Mouse (Mus musculus): ENCODE measurements around the gene Ap1g1. TPM values are rescaled to one million over a fixed set of nuclear protein-coding genes. Genes with fewer than 3 reads are reported as not detected.

The Ap1g1 gene
- polyA plus RNA-seq, 1 experiment from 2014 or later = 34.5 TPM

DNA sequence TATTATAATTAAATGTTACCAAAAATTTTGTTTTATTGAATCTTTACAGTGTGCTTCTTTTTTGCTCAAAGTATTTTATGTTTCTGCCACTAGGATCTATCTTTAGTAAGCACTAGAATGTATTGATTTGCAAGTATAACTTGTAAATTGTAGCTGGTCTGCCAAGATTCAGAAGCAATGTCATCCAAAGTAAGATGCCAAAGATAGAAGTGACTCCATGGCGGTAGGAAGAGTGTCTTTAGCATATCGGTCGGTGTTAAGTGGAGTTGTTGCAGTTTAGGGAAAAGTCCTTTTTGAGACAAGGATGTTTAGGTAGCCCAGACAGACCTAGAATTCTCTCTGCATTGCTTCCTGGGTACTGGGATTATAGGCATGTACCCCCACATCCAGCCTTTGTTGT, 128.6 kb downstream of the Ap1g1 start:
- DNase-seq (ENCODE audit: low spot score) (no peak), ATAC-seq (replicated peaks; ENCODE audit: low FRiP score, low TSS enrichment, low read depth) (no peak)
- Histone ChIP-seq H3K36me3 (ENCODE audit: control insufficient read depth, insufficient read depth, low read length) (peaks cover 52% of the 10 kb centered on the region), H3K27me3 (replicated peaks; ENCODE audit: control insufficient read depth, insufficient read depth, low read length) (no peaks in the 10 kb centered on the region), H3K4me2 (ENCODE audit: low read length) (no peak overlapping the region), H3K4me1 (replicated peaks; ENCODE audit: control insufficient read depth, insufficient read depth, low read length) (no peaks in the 10 kb centered on the region), H3K4me3 (ENCODE audit: low read depth, low read length) (no peak overlapping the region), H3K9ac (ENCODE audit: low read length) (no peak overlapping the region), H3K27ac (ENCODE audit: low read depth) (no peak overlapping the region), H3K9me3 (ENCODE audit: control insufficient read depth, low read length) (no peaks in the 10 kb centered on the region)
- WGBS = 96% methylated on average over 3 of the region's 3 CpGs

DNA sequence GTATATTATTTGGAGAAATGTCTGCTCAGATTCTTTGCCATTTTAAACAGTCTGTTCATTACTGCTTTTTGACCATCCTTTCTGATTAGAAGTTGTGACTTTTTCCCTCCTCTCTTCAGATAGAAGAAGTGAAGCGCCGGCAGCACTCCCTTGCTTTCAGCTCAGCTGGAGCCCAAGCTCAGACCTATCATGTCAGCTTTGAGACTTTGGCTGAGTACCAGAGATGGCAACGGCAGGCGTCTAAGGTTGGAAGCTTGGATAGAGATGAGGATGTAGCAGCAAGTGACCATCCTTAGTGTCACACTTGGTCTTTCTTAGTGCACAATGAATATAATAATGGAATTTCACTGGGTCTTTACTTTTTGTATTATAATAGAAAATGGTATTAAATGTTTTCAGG, 129.0 kb downstream of the Ap1g1 start:
- Histone ChIP-seq H3K4me2 (ENCODE audit: low read length) (no peak overlapping the region), H3K4me1 (replicated peaks; ENCODE audit: control insufficient read depth, insufficient read depth, low read length) (no peaks in the 10 kb centered on the region), H3K9ac (ENCODE audit: low read length) (no peak overlapping the region), H3K27me3 (replicated peaks; ENCODE audit: control insufficient read depth, insufficient read depth, low read length) (no peaks in the 10 kb centered on the region), H3K9me3 (ENCODE audit: control insufficient read depth, low read length) (no peaks in the 10 kb centered on the region), H3K36me3 (ENCODE audit: control insufficient read depth, insufficient read depth, low read length) (peaks cover 57% of the 10 kb centered on the region), H3K4me3 (ENCODE audit: low read depth, low read length) (no peak overlapping the region), H3K27ac (ENCODE audit: low read depth) (no peak overlapping the region)
- no peak for ATAC-seq (replicated peaks; ENCODE audit: low FRiP score, low TSS enrichment, low read depth)
- WGBS = over 99% methylated on average over 4 of the region's 4 CpGs
- DNase-seq (ENCODE audit: low spot score) = no peak

Other genes starting within 250 kb of the Ap1g1 start
- 22.1 and 23.3 TPM in 2 replicates for gene Dhx38, start 212.7 kb upstream of the Ap1g1 start, polyA plus RNA-seq (2014; fragmentation: Nextera tagmentation; extraction: Ambion mirVana)
- gene Txnl4b, start 212.7 kb upstream of the Ap1g1 start, polyA plus RNA-seq (2014; fragmentation: Nextera tagmentation; extraction: Ambion mirVana) = 23.6 and 24.3 TPM in 2 replicates
- 0.17 and 0.53 TPM in 2 replicates for gene Hp, start 199.4 kb upstream of the Ap1g1 start, polyA plus RNA-seq (2014; fragmentation: Nextera tagmentation; extraction: Ambion mirVana)
- 58.8 and 61.1 TPM in 2 replicates for gene Dhodh, start 169.9 kb upstream of the Ap1g1 start, polyA plus RNA-seq (2014; fragmentation: Nextera tagmentation; extraction: Ambion mirVana)
- 0.13 and 0.37 TPM in 2 replicates for gene Pkd1l3, start 164.0 kb upstream of the Ap1g1 start, polyA plus RNA-seq (2014; fragmentation: Nextera tagmentation; extraction: Ambion mirVana)
- gene Ist1, start 85.3 kb upstream of the Ap1g1 start, polyA plus RNA-seq (2014; fragmentation: Nextera tagmentation; extraction: Ambion mirVana) = 140 and 152 TPM in 2 replicates
- 26.3 and 27.7 TPM in 2 replicates for gene Zfp821, start 73.0 kb upstream of the Ap1g1 start, polyA plus RNA-seq (2014; fragmentation: Nextera tagmentation; extraction: Ambion mirVana)
- gene Atxn1l, start 40.8 kb upstream of the Ap1g1 start, polyA plus RNA-seq (2014; fragmentation: Nextera tagmentation; extraction: Ambion mirVana) = 6.1 and 7.1 TPM in 2 replicates
- gene Phlpp2, start 90.0 kb downstream of the Ap1g1 start, polyA plus RNA-seq (2014; fragmentation: Nextera tagmentation; extraction: Ambion mirVana) = 4.2 and 4.7 TPM in 2 replicates
- 2.3 and 3.6 TPM in 2 replicates for gene Marveld3, start 183.6 kb downstream of the Ap1g1 start, polyA plus RNA-seq (2014; fragmentation: Nextera tagmentation; extraction: Ambion mirVana)
- not detected in 2 replicates for gene Tat, start 211.9 kb downstream of the Ap1g1 start, polyA plus RNA-seq (2014; fragmentation: Nextera tagmentation; extraction: Ambion mirVana)